Mouse (Mus musculus) liver, adult 2 months (tissue): ENCODE results near the gene Man1c1. TPM values are rescaled to one million over a fixed set of nuclear protein-coding genes. Genes with fewer than 3 reads are reported as not detected.

Source experiments
- DNase-seq: peaks from one replicate; pipeline ENCODE4 v3.0.0-alpha.2; 2011; ENCODE audit warnings: low read depth, low spot score; ENCODE audit errors: extremely low read depth
- H3K27ac ChIP-seq: fragments of 200-500 bp; replicated peaks from 2 replicates; pipeline ENCODE4 v1.5.1; 2012; ENCODE audit warnings: low read depth, mild to moderate bottlenecking, control low read depth, inconsistent platforms, low read length; ENCODE audit not compliant: insufficient read depth
- H3K27me3 ChIP-seq: fragments of 200-500 bp; 2 replicates; pipeline ENCODE4 v1.6.1; 2012; ENCODE audit warnings: mild to moderate bottlenecking, moderate library complexity, low read length, inconsistent platforms; ENCODE audit not compliant: control insufficient read depth, insufficient read depth
- H3K36me3 ChIP-seq: fragments of 200-500 bp; 2 replicates; pipeline ENCODE4 v1.6.1; 2012; ENCODE audit warnings: low read length, inconsistent platforms; ENCODE audit not compliant: control insufficient read depth, insufficient read depth
- H3K4me1 ChIP-seq: fragments of 200-500 bp; 2 replicates; pipeline ENCODE4 v1.6.1; 2011; ENCODE audit warnings: low read length; ENCODE audit not compliant: control insufficient read depth, insufficient read depth
- H3K4me3 ChIP-seq: fragments of 200-500 bp; 2 replicates; pipeline ENCODE4 v1.5.1; 2011; ENCODE audit warnings: low read depth, mild to moderate bottlenecking, control low read depth, low read length, moderate library complexity; ENCODE audit not compliant: insufficient read depth
- H3K79me2 ChIP-seq: fragments of 200-500 bp; 2 replicates; pipeline ENCODE4 v1.6.1; 2012; ENCODE audit warnings: inconsistent platforms, mild to moderate bottlenecking, low read length, moderate library complexity; ENCODE audit not compliant: control insufficient read depth, insufficient read depth
- H3K9ac ChIP-seq: fragments of 200-500 bp; 2 replicates; pipeline ENCODE4 v1.6.1; 2012; ENCODE audit warnings: low read depth, mild to moderate bottlenecking, control low read depth, inconsistent platforms, low read length
- CTCF ChIP-seq: fragments of 200-500 bp; IDR thresholded peaks from 2 replicates; pipeline ENCODE4 v1.5.1; 2011; ENCODE audit warnings: low read depth, low read length, control low read depth
- POLR2A ChIP-seq: fragments of 200-500 bp; IDR thresholded peaks from 2 replicates; pipeline ENCODE4 v1.6.1; 2011; ENCODE audit warnings: low read length, control low read depth; ENCODE audit not compliant: insufficient read depth; ENCODE audit errors: extremely low read depth
- WGBS: fragments of 180-500 bp; shearing (Covaris S2); methylation state at CpG from one replicate; pipeline ENCODE4 v1.1.7; 2018; 5-methylcytosine and 5-hydroxymethylcytosine counted together
- polyA plus RNA-seq: library from polyadenylated mRNA; depleted of rRNA; stranded (reverse); fragments of >200 nt; gene quantifications from 2 replicates; pipeline ENCODE4 v1.2.3, GENCODE M21; 2012
- total RNA-seq: library from RNA; depleted of rRNA; stranded (reverse); fragments of >200 nt; gene quantifications from 2 replicates; pipeline ENCODE4 v1.2.3, GENCODE M21; 2014

Gene Man1c1
- total and polyA plus RNA-seq, 2 experiments: 1.1 TPM

- TF ChIP-seq POLR2A: no peak
- Histone ChIP-seq H3K4me3 (no peak overlapping the region), H3K27me3 (no peaks in the 10 kb centered on the region), H3K36me3 (no peaks in the 10 kb centered on the region), H3K4me1 (no peaks in the 10 kb centered on the region), H3K27ac (no peak overlapping the region), H3K9ac (no peak overlapping the region), H3K79me2 (no peaks in the 10 kb centered on the region; the same call in 1 of the 2 replicates)
- no peak for DNase-seq
Measured at GRCm38 (mm10) chr4:134519281-134519680, 184.8 kb downstream of the Man1c1 start.

- no peaks in the 10 kb centered on the region for H3K4me1 ChIP-seq
- H3K79me2 ChIP-seq: no peaks in the 10 kb centered on the region; the same call in 1 of the 2 replicates
- no peak overlapping the region for H3K4me3 ChIP-seq
- H3K9ac ChIP-seq: no peak overlapping the region
- 95% methylated on average over 4 of the region's 4 CpGs for WGBS
- no peaks in the 10 kb centered on the region for H3K36me3 ChIP-seq
- H3K27me3 ChIP-seq: no peaks in the 10 kb centered on the region
- no peak overlapping the region for H3K27ac ChIP-seq
- TF ChIP-seq CTCF: no peak
- no peak for TF ChIP-seq POLR2A
- DNase-seq: no peak
Measured at GRCm38 (mm10) chr4:134518541-134518940, 185.5 kb downstream of the Man1c1 start.

- TF ChIP-seq CTCF (no peak), POLR2A (no peak)
- WGBS: 82% methylated on average over 10 of the region's 10 CpGs
- no peaks in the 10 kb centered on the region for H3K36me3 ChIP-seq
Measured at GRCm38 (mm10) chr4:134517719-134518118, 186.4 kb downstream of the Man1c1 start.

GRCm38 (mm10) chr4:134516981-134517380 is 187.1 kb downstream of the Man1c1 start:
- H3K79me2 ChIP-seq: no peaks in the 10 kb centered on the region; the same call in 1 of the 2 replicates
- no peak overlapping the region for H3K9ac ChIP-seq
- DNase-seq: no peak
- H3K4me1 ChIP-seq: no peaks in the 10 kb centered on the region
- WGBS: 75% methylated on average over 8 of the region's 8 CpGs
- TF ChIP-seq POLR2A (no peak), CTCF (no peak)
- H3K27ac ChIP-seq: no peak overlapping the region
- no peaks in the 10 kb centered on the region for H3K36me3 ChIP-seq
- no peaks in the 10 kb centered on the region for H3K27me3 ChIP-seq
- no peak overlapping the region for H3K4me3 ChIP-seq

More at GRCm38 (mm10) chr4:134517719-134518118, 186.4 kb downstream of the Man1c1 start:
- Histone ChIP-seq H3K9ac (no peak overlapping the region), H3K27me3 (no peaks in the 10 kb centered on the region), H3K27ac (no peak overlapping the region), H3K4me1 (no peaks in the 10 kb centered on the region), H3K79me2 (no peaks in the 10 kb centered on the region; the same call in 1 of the 2 replicates), H3K4me3 (no peak overlapping the region)
- DNase-seq: no peak

- WGBS: 87% methylated on average over 7 of the region's 7 CpGs
- no peaks in the 10 kb centered on the region for H3K27me3 ChIP-seq
- no peaks in the 10 kb centered on the region for H3K36me3 ChIP-seq
- peaks cover 3% of the 10 kb centered on the region; the same call in 1 of the 2 replicates for H3K4me1 ChIP-seq
- no peaks in the 10 kb centered on the region; the same call in 1 of the 2 replicates for H3K79me2 ChIP-seq
- H3K9ac ChIP-seq: no peak overlapping the region
- no peak overlapping the region for H3K27ac ChIP-seq
- no peak overlapping the region for H3K4me3 ChIP-seq
- no peak for DNase-seq
- TF ChIP-seq POLR2A (no peak), CTCF (no peak)
Measured at GRCm38 (mm10) chr4:134515614-134516013, 188.5 kb downstream of the Man1c1 start.

GRCm38 (mm10) chr4:134514309-134514930 is 189.7 kb downstream of the Man1c1 start:
- Histone ChIP-seq H3K4me1 (peaks cover 3% of the 10 kb centered on the region; the same call in 1 of the 2 replicates), H3K9ac (no peak overlapping the region)

More at GRCm38 (mm10) chr4:134514309-134514930, 189.7 kb downstream of the Man1c1 start:
- no peak for DNase-seq
- Histone ChIP-seq H3K36me3 (no peaks in the 10 kb centered on the region), H3K27ac (no peak overlapping the region), H3K4me3 (no peak overlapping the region), H3K79me2 (no peaks in the 10 kb centered on the region; the same call in 1 of the 2 replicates), H3K27me3 (no peaks in the 10 kb centered on the region)
- TF ChIP-seq CTCF (no peak), POLR2A (no peak)
- WGBS: 82% methylated on average over 11 of the region's 11 CpGs
